Mouse (Mus musculus): ENCODE measurements around the gene Prrg2.
A peak's percentile ranks its signal among the peaks of the same experiment; 100 is the strongest.
"Not testable (repeated sequence)": the region's sequence is repeated elsewhere in the genome, so short reads cannot be mapped to it uniquely, and the experiment has no call there.

Gene Prrg2

DNA sequence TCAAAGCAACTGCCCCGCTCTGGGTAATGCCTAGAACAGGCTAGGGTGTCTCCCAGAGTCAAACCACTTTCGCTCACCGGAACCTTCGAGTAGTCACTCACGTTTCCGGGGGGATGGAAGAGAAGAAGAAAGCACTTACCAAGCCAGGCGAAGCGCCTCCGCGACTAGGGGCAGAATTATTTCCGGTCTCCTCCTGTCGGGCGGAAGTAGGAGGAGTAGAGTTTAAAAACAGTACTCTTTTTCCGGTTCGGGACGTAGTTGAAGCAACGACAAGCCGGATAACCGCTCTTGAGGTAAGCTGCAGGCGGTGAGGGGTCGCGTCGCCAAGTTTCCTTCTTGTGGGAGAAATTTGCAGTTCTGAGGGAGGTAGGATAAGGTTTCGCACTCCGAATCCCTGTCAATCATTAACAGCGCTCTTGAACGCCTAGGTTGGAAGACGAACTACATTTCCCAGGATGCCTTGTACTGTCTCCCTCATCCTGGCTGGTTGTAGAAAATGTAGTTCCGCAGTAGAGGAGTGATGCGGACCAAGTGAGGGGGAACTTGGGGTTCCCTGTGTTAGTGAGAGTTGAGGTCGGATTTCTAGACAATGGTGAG lies at the start of gene Prrg2, which contains the start of gene Nosip:
Gene Prrg2 (minus strand): TSS at position 439 of the 597 bp plus-strand sequence.
Gene Nosip (plus strand): TSS at position 191 of the 597 bp plus-strand sequence.
- peak; percentile 99 for DNase-seq

GRCm38 (mm10) chr7:45111940-45112339 lies 49.5 kb upstream of the Prrg2 start:
- DNase-seq: no peak

GRCm38 (mm10) chr7:45110089-45110488 lies 47.6 kb upstream of the Prrg2 start:
- not testable (repeated sequence) for DNase-seq

- DNase-seq: no peak
Observed at GRCm38 (mm10) chr7:45107052-45107645, 44.7 kb upstream of the Prrg2 start.

GRCm38 (mm10) chr7:45106441-45106840 lies 44.0 kb upstream of the Prrg2 start:
- DNase-seq: no peak

DNA sequence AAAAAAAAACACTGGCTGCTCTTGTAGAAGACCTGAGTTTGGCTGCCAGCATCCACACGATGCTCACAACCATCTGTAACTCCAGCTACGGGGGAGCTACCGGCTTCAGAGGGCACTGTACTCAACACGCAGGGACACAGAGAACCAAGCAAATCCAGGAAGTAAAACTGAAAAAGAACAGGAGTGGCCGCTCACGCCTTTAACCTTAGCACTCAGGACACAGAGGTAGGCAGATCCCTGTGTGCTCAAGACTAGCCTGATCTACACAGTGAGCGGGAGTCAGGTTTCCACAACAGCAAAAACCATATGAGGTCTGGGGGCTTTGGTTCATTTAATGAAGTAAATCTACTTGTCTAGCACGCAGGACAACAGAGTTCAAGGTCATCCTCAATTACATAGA lies 43.0 kb upstream of the Prrg2 start:
- DNase-seq: no peak

DNA sequence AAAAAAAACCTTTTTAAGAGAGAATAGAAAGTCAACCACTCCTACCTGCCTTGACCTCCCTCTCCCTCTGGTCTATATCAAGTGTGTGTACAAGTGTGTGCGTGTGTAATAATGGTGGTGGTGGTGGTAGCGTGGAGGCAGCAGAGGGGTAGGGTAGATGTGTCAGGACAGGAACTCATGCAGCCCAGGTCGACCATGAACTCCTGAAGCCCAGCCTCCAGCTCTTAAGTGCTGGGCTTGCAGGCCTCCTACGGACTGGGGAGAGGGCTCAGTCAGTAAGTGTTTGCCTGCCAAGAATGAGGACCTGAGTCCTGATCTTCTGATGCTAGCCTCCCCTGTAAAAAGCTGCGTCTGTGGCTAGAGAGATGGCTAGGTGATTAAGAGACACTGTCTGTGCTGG lies 42.5 kb upstream of the Prrg2 start:
- peak; percentile 90 for DNase-seq

- peak; percentile 100 for DNase-seq
Observed at GRCm38 (mm10) chr7:45103652-45104180, 41.2 kb upstream of the Prrg2 start, which contains the start of gene Fcgrt. TSS of gene Fcgrt (minus strand) at chr7:45103851.

DNA sequence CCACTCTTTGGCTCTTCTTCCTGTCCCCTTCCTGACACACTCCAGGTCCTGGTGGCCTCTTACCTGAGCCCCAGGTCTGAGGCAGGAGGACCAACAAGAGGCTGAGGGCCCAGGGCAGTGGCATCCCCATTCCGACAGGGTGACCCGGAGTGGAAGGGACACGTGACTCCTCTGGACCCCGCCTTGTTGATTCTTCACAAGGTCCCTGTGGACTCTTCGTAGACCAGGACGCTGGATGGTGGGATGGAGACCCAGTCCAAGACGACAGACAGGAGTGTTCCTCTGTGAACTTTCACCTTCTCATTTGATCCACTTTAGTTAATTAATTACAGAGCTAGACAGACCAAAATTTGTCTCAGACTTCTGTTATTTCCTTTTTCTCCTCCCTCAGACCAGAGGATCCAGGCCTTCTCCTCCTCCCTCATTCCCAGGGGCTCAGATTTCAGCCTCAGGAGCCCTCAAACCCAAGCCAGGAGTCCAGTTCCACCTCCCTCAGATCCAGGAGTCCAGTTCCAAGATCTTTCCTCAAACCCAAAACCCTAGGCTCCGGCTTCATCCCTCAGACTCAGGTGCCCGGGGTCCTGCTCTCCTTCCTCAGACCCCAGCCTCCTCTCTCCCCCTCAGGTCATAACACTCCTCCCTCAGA lies 40.6 kb upstream of the Prrg2 start:
- DNase-seq: peak; percentile 98

GRCm38 (mm10) chr7:45102441-45102840 lies 40.0 kb upstream of the Prrg2 start:
- DNase-seq: peak; percentile 94

DNA sequence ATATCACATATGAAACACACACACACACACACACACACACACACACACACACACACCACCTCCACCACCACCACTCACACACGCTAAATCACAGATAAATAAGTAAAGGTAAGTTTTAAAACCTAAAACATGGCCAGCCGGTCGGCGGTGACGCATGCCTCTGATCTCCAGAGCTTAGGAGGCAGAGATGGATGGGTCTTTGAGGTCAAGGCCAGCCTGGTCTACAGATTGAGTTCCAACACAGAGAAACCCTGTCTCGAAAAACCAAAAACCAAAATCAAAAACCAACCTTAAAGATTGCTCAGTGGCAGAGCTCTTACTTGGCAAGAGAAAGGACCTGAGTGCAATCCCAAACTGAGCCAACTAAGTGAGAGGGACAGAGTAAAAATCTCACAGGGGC lies 37.6 kb upstream of the Prrg2 start:
- no peak for DNase-seq

GRCm38 (mm10) chr7:45098541-45099240 lies 36.2 kb upstream of the Prrg2 start:
- peak; percentile 87 for DNase-seq

DNA sequence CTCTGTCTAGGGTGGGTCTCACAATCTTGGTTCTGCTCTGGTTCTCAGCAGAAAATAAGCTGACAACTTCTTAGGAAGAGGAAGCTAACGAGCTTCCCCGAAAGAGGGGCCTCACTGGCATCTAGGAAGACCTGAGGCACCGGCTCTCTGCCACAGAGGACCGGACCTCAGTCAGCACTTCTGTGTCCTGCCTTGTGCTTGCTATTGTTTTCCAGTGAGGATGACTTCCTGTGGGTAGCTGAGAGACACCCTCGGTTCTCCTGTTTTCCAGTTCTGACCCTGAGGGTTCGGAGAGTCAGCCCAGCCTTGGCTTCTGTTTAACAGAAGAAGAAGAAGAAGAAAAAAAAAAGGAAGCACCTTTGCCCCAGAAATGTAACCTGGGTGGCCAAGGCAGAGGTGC lies 35.0 kb upstream of the Prrg2 start:
- DNase-seq: peak; percentile 98

DNA sequence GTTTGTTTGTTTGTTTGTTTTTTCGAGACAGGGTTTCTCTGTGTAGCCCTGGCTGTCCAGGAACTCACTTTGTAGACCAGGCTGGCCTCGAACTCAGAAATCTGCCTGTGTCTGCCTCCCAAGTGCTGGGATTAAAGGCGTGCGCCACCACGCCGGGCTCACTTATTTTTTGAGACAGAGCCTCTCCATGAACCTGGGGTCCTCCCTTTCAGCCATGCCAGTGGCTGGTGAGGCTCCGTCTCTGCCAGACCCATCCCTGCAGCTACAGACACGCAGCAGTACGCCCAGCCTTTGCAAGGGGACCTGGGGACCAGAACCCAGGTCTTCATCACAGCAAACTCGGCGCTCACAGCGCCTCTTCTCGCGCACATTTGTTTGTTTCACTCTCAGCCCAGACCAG lies 33.5 kb upstream of the Prrg2 start:
- DNase-seq: peak; percentile 90

DNA sequence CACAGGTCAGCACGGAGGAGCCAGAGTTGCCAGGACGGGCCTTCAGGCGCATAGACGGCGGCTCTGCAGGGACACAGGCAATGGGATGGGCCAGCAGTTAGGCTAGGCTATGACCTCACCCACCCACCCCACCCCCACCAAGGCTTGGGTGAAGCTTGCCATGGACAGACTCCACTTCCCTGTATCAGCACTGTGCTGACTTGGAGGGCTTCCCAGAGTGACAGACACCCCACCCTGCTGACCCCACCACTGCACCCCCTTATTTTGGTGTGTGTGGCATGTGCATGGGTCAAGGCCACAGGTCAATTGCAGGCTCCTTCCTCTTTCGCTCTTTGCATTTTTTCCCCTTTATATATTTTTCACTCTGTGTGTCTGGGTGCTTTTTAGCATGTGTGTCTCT lies 32.9 kb upstream of the Prrg2 start:
- peak; percentile 98 for DNase-seq

GRCm38 (mm10) chr7:45094121-45094520 lies 31.6 kb upstream of the Prrg2 start:
- no peak for DNase-seq

DNA sequence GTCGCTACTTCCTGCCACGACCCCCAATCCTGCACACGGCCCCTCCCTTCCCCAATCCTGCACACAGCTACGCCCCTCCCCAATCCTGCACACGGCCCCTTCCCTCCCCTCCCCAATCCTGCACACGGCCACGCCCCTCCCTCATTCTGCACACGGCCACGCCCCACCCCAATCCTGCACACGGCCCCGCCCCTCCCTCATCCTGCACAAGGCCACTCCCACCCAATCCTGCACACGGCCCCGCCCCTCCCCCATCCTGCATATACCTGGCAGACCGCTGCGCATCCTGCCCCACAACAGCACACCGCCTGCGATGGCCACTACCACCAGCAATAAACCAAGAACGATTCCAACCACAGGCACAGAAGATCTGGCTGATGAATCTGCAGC lies 31.0 kb upstream of the Prrg2 start:
- DNase-seq: peak; percentile 92

- peak; percentile 90 for DNase-seq
Observed at GRCm38 (mm10) chr7:45092828-45093515, 30.5 kb upstream of the Prrg2 start.

GRCm38 (mm10) chr7:45092048-45092447 lies 29.6 kb upstream of the Prrg2 start, which contains the start of gene Rcn3:
TSS of gene Rcn3 (minus strand) at chr7:45092221.
- DNase-seq: peak; percentile 99

- peak; percentile 94 for DNase-seq
Observed at GRCm38 (mm10) chr7:45091001-45091990, 28.8 kb upstream of the Prrg2 start.

GRCm38 (mm10) chr7:45090251-45090977 lies 27.9 kb upstream of the Prrg2 start:
- peak; percentile 94 for DNase-seq
